Mouse (Mus musculus) heart, adult 9 months (tissue): ENCODE measurements around the gene Igf1r.
"Not testable (repeated sequence)": the region's sequence is repeated elsewhere in the genome, so short reads cannot be mapped to it uniquely, and the experiment has no call there.

Experiments
- DNase-seq, 2 experiments: peaks; one replicate each; pipeline ENCODE4 v3.0.0; 2022; ENCODE audit warnings: low spot score in 2 of 2

Igf1r gene

DNA sequence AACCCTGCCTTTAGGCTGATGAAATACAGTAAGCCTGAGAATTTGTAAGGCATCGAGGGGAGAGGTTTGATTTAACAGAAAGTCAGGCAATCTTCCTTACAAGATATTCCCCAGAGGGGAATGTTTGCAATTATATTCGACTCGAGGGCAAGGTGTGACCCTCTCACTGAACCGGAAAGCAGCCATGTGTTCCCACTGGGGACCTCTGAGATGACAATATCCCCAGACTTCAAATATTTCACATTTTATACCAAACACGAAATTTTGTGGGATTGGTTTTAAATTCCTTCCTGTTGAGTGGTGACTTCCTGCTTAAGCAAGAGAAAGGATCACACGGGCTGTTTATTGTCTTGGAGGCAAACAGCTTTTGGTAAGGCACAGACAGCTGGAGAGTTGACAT is 314.1 kb downstream of the Igf1r start:
- peak; percentile 23 to 32 for DNase-seq

DNA sequence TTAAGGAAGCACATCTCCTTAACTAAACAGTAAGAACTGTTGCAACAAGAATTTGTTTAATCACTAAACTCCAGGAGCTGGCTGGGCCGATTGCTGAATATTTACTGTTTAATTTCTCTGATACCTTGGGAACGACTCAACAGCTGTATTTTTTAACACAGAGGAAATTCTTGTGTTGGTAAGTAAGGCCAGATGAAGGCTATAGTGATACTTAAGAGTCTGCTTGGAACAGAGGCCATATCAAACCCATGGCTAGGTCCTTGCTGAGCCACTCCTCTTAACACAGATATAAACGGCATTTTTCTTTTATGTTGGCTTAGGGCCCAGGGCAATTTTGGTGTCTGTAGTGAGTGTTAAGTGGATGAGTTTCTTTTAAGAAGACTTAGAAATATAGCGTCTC is 317.9 kb downstream of the Igf1r start:
- no peak for DNase-seq

DNA sequence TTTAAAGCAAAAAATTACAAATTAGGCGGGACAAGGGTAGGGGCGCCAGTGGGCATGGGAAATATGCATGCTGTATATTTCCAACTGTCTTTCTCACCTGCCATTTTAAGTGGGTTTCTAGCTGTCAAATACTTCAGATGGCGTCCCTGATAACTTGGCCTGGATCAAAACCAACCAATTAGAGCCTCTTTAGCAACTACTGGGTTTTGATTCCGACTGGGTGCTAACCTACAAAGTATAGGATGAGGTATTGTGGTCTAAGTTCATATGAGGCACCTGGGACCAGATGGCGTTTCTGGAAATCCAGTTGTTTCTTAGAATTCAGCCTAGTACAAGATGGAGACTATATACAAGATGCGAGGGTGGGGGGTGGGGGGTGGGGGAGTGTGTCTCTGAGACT is 319.2 kb downstream of the Igf1r start:
- no peak for DNase-seq

DNA sequence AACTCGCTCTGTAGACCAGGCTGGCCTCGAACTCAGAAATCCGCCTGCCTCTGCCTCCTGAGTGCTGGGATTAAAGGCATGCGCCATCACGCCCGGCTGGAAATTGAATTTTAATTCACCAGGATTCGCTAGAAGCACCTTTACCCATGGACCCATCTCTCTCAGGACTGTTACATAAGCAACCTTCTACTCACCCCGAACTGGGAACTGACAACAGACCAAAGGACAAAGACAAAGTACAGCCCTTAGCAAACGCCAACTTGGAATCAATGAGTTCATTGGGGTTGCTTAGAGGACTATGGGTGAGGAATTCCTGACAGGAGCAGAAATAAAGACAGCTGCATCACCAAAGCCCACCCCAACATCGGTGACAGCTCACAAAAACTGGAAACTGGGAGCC is 320.0 kb downstream of the Igf1r start:
- DNase-seq = no peak

DNA sequence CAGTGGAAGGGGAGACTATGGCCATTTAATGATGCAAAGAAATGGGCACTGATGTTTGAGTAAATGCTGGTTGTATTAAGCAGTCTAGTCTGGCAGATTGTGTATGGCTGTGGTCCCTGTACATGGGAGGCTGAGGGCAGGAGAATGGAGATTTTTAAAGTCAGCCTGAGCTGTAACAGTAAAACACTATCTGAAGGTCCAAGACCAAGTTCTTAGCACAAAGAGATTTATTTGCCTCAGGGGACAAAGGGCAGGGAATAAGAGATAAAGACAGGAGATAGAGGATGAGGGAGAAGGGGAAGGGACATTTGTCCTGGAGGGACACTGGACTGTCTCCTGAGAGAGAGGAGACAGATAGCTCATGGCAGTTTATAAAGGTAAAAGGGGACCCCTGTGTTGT is 320.9 kb downstream of the Igf1r start, which contains the start of gene Fam169b:
Fam169b (plus strand) TSS at position 325 of the 400 bp plus-strand sequence.
- DNase-seq = no peak

DNA sequence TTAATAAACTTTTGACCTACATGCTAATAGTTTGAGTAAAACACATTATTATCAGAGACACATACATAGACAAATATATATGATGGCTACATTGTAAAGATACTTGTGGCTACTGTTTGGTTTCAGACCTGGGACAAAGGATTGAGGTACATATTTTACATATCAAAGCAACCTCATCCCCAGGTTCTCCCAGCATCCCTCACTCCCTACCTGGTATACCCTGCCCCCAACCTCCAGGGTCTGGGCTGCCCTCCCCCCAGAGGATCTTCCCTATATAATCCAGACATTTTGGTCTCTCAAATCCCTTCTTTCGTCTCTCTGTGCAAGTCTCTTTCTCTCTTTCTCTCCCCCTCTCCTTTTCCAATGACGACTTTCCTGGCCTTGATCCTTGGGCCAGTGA is 321.6 kb downstream of the Igf1r start:
- no peak for DNase-seq

DNA sequence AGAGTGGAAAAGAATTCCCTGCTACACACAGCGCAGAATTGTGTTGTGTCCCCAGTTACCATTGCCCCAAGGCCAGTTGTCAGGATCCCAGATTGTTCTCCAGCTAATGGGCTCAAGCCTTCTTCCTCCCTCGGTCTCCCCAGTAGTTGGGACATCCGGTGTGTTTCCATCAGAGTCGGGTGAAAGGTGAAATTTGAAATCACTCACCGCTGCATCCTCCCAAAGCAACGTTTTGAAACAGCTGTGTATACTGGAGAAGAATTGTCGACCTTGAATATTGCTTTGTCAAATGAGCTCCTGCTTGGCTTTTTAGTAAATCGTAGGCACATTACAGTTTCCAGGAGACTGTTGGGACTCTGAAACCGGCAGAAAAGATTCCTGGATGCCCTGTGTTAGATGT is 322.3 kb downstream of the Igf1r start:
- no peak for DNase-seq

DNA sequence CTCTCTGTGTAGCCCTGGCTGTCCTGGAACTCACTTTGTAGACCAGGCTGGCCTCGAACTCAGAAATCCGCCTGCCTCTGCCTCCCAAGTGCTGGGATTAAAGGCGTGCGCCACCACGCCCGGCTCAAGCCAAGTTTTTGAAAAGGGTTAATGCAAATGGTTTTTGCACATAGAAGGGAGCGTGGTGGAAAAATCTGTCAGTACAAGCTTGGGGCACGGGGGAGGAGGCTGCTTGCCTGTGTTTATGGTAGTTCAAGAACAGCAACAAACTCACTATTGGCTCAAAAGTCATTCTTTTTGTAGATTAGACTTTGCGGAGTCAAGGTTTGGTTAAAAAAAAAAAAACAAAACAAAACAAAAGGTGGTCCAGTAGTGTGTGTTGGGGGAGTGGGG is 322.8 kb downstream of the Igf1r start:
- not testable (repeated sequence) for DNase-seq

DNA sequence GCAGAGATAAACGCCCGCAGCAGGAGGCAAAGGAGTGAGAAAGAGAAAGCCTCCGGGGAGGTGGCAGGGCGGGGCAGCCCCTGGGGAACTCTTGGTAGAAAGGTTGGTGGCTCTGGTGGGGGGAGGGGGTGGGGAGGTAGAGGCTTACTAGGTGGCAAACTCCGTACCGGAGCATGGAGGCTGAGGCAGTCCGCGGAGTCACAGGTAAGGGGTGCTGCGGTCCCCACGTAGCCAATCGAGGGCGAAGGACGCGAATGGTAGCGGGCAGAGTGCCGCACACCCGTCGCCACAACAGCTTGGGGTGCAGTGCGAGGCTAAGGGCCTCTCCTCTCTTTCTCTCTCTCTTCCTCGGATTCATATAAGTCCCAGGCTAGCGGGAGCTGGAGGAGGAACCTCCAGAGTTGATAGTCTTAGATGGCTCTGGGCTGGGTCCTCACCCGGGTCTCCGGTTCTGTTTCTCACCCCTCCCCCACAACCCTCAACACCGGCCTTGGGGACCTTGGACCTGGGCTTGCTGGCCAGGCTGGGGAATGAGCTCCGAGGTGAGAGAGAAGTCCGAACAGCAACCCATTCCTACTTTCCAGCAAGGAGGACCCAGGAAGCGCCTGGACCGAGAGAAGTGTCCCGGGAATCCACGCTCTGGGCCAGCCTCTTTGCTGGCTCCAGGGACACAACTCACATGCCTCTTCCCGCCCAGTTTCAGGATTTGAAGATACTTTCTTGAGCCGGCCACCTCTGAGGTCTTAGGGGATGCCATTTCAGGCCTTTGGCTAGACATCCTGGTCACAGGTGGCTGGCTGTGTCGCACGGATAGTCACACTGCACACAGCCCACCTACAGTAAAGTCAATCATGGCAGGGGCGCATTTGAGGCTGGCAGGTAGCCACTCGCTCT is 323.5 kb downstream of the Igf1r start:
- DNase-seq = no peak

DNA sequence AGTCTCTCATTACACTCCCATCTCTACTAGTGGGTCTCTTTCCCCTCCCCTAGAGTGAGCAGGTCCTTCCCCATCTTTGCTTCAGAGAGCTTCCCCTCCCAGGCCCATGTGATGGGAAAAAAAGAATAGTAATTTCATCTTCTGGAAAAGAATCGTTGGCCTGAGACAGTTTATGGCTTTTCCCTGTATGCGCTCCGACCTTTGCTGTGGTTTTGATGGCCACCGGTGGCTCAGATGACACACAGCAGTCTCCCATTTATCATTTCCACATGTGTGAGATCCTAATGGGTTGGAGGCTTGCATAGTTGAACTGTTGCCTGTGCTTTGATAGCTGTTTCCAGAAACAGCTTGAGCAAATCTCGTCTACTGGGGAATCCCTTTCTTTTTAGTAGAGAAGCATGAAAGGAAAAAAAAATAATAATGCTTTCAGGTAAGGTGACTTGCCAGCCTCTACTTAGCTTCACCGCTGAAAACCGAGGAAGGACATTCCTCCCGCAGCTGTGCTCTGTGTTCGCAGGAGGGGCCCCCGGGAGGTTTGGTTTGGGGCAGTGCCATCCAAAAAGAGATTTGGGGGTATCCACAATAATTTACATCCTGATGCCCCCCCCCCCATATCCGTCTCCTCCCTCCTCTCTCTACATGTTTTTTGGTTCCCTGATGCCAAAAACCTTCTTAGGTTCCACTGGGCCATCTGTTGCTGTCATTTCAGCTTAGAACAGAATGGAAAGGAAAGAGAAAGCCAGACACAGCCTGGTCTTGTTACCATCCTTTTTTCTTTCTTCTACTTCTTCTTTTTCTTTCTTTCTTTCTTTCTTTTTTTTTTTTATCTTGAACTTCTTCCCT is 324.6 kb downstream of the Igf1r start:
- DNase-seq = no peak

DNA sequence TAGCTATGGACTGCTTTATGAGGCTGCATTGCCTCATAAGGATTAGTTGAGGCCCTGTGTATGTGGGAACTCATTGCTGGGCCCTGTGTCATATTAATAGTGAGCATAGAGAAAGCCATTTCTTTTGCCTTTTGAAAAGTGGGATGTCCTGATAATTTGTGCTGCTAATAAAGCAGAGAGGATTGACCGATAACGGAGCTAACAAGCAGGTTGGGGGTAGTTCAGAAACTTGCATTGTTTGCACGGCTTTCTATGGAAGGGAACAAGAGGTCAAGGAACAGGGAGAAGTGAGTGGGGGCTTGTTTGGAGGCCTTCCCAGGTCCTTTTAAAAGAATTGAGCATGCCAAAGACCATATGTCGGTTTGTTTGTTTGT is 325.3 kb downstream of the Igf1r start:
- no peak for DNase-seq

DNA sequence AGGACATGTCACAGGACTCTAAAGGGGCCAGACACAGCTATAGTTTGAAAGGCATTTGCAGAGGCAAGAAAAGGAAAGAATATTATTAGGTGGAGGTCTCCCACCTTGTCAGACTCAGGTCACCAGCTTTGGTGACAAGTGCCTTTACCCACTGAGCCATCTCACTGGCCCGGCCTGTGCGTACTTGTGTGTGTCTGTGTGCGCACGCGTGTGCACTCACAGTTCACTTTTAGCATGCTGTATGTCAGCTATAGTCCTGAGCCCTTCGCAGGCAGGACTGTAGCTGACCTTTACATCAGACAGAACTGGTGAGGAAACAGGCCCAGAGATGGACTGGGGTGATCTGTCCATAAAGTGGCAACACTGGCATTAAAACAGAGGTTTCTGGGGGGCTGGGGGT is 325.8 kb downstream of the Igf1r start:
- DNase-seq = no peak

DNA sequence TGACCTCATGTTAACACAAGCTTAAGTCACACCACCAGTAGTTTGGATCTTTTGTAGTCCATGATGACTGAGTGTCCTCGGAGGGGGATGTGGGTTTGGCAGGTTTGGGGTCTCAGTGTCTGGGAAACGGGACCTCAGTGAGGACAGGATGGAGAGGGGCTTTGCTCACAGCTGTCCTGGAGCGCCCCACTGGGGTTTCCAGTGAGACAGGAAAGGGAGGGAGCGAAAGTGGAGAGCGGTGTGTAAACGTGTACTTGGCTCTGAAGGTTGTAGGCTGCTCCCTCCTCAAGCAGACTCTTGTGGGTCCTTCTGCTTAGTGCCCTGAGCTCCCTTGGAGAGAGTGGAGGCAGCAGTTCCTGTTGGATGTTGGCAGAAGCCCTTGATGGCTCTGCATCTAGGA is 326.3 kb downstream of the Igf1r start:
- no peak for DNase-seq

DNA sequence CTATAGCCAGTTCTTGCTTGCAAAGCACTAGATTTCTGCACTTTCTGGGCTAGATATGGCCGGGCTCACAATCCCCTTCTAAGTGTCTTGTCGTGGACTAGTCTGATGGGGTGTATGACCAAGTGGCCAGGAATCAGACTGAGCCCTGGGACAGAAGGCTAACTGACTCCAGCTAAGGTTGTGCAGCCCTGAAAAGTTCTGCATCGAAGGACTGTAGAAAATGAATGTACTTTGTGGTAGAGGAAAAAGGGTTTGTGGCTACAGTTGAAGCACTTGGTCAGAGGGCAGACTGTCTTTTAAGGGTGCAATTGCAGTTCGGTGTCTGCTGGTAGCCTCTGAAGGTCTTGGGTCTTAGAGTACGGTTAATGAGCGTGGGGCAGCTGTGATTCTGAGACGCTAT is 326.9 kb downstream of the Igf1r start:
- DNase-seq = no peak

DNA sequence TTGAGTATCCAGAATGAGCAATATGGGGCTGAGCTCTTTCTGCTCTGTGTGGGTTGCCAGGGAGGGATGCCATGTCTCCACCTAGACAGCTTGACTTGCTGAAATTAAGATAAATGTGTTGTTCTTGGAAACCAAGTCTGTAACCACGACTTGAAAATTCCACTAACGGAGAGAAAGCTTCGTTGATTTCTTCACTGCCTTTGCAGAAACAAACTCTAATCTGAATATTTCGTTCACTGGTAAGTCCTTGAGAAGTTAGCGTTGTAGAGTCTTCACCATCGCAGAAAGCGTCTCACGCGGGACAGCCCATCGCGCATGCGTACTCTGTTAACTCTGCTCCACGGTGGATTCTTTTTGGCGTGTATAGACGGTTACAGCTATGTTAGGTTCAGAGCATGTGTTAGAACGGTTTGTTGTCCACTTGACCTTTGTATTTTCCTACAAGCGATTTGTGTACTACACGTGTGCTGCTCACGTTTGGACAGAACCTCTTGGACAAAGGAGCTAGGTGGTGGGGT is 327.8 kb downstream of the Igf1r start:
- DNase-seq = no peak

DNA sequence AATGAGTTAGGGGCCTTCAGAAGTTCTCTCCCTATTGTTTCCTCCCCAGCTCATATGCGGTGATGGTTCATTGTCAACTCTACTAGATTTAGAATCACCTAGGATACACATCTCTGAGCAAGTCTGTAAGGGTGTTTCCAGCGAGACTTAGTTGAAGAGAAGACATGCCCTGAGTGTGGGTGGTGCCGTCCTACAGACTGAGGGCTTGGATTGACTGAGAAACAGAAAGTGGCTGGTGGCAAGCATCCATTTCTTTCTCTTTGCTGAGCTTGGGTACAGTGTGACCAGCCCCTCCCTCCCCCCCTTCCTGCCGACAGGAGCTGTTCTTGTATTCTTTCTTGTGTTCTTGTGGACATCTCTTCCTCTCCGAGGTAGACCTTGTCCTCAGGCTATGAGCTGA is 328.7 kb downstream of the Igf1r start:
- no peak for DNase-seq

DNA sequence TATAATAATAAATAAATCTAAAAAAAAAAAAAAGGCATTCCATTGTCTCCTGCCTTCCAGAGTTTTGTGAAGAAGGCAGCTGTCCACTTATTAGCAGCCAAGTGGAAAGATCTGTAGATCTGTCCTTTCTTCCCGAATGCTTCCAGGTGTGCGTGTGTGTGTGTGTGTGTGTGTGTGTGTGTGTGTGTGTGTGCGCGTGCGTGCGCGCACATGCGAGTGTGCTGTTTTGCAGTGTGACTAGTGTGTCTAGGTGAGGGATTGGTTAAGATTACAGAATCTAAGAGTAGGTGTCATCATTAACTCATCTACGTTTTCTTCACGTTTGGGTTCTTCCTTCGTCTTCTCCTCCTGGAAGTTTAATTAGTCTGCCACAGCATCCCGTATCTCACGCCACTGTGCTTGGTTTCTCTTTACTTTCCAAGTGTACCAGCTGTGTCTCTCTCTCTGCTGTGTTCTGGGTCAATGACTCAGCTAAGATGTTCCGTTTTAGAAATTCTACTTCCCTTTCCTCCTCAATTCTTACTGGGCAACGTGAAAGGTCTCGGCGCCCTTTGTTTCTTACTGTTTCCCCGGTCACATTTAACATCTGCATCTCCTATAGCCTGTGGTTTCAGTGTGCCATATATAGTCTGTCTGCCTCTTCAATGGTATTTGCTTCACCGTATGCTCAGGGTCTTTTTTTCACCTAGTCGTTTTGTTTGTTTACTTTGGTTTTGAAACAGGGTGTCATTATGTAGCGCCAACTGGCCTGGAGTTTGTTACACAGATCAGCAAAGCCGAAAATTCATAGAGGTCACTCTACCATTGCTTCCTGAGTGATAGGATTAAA is 329.9 kb downstream of the Igf1r start:
- no peak for DNase-seq

DNA sequence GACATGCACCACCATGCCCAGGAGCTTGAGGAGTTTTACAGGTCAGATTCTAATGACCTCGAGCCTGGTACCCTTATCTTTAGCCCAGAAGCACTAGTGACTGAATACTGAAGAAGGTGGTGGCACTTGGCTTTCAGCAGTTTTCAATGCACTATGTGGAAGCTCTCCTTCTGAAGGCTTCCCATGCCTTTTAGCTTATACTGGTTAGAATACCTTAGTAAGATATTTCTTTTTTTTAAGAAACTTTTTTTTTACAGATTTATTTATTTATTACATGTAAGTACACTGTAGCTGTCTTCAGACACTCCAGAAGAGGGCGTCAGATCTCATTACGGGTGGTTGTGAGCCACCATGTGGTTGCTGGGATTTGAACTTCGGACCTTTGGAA is 330.5 kb downstream of the Igf1r start:
- DNase-seq = not testable (repeated sequence)
